Mouse (Mus musculus) liver, adult (tissue): ENCODE results near the gene Hist2h3c1.
"Not testable (repeated sequence)": the region's sequence is repeated elsewhere in the genome, so short reads cannot be mapped to it uniquely, and the experiment has no call there.

Experiments used
- GATA4 ChIP-seq: IDR thresholded peaks from 2 replicates; pipeline ENCODE4 v1.6.1; 2014; ENCODE audit warnings: mild to moderate bottlenecking, low read length; ENCODE audit not compliant: insufficient replicate concordance

Hist2h3c1 gene

GRCm38 (mm10) chr3:96246427-96246856, at the start of gene Hist2h3c1:
Gene Hist2h3c1 (plus strand): TSS chr3:96246685.
- TF ChIP-seq GATA4: not testable (repeated sequence)

DNA sequence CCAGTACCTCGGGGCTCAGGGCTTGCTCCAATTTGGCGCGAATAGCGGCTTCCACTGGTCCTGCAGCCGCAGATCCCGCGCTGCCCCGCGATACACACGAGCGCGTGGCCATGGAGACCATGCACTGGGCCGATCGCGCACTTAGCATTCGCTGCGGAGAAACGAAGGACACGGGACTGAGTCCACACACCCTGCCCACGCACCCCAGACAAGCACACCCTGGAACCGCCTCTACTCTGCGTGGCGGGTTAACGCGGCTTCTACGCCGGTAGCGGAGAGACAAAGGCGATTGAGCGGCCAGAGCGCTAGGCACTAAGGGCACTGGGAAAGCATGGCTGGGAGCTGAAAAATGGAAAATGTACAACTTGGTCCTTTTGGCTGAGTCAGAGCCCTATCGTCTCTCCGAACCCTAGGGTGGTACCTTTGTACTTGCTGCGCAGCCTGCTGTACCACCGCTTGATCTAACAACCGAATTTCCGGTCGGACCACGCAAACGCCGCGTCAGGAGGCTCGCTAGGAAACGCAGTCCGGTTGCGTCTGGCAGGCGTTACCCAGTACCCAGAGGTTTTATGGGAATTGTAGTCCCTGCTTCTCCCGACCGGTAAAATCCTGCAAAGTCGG, 49.2 kb upstream of the Hist2h3c1 start:
- no peak; the same call in 1 of the 2 replicates for TF ChIP-seq GATA4

DNA sequence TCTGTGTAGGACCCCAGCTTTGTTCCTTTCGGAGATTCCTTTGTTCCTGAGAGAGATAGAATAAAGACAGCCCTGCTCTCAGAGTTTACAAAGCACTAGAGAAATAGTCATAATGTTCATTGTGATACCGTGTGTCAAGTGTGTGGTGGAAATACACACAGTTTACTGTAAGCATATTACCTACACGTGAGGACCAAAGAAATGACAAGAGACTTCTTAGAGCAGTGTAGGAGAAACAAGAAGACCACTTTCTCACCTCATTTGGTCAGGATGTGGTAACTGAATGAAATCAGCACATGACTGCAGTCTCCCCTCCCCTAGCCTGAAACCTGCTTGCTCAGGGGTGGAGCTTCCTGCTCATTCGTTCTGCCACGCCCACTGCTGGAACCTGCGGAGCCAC, 48.3 kb upstream of the Hist2h3c1 start:
- no peak for TF ChIP-seq GATA4

- TF ChIP-seq GATA4: no peak
Observed at GRCm38 (mm10) chr3:96199731-96200130, 46.8 kb upstream of the Hist2h3c1 start.

DNA sequence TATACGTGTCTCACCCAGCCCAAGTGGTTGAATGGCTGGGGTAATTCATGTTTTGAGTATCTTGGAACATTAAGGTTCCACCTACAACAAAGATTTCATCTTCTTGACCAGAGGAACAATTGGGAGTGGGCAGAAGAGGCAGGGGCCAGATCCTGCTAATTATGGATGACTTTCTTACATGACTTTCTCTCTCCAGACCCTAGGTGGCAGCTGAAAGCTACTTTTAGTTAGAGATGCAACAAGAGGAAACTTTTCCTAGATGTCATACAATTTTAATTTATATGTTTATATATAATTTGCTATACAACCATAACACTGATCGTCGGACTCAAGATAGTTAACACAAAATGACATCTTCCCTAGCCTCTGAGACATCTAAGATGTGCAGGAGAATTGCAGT, 38.7 kb upstream of the Hist2h3c1 start:
- TF ChIP-seq GATA4: no peak

DNA sequence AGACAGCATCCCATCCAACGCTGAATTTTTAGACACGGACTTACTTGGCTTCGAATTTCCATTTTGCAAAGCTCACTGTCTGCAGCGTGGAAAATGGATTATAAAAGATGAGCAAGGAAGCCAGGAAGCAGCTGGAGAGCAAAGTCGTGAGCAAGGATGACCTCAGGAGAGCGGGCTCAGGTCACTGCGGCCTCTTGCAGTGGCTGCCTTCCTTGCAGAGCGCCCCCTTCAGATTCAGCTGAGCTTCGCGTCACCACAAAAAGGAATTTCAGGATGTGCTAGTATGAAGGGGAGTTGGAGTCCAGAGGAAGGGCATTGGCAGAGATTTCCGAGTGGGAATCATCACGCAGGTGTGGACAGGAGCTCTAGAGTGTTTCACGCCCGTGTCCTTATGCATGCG, 37.2 kb upstream of the Hist2h3c1 start:
- no peak for TF ChIP-seq GATA4

- TF ChIP-seq GATA4: no peak
Observed at GRCm38 (mm10) chr3:96219191-96219641, 27.3 kb upstream of the Hist2h3c1 start.

DNA sequence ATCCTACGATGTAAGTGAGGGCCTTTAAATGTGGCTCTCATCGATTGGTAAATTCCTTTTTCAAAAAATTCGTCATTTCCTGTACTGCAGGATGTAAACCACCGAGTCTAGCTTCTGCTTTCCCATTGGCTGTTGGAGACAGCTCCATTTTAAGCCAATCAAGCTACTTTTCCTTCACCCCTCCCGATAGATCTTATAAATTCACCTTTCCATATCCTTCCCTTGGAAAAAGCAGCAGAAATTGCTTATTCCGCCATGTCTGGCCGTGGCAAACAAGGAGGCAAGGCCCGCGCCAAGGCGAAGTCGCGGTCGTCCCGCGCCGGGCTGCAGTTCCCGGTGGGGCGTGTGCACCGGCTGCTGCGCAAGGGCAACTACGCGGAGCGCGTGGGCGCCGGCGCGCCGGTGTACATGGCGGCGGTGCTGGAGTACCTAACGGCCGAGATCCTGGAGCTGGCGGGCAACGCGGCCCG, 26.8 kb upstream of the Hist2h3c1 start, which contains the start of the genes Bola1 and Hist2h2ab:
TSS of gene Bola1 (minus strand) at position 49 of the 470 bp plus-strand sequence.
TSS of gene Hist2h2ab (plus strand) at position 205 of the 470 bp plus-strand sequence.
- TF ChIP-seq GATA4: no peak

GRCm38 (mm10) chr3:96220765-96221639, 25.5 kb upstream of the Hist2h3c1 start, which contains the start of the genes Hist2h2ac and Hist2h2be:
Gene Hist2h2ac (minus strand): TSS chr3:96220880.
Gene Hist2h2be (plus strand): TSS chr3:96221119.
- TF ChIP-seq GATA4: no peak

GRCm38 (mm10) chr3:96221640-96222038, 24.8 kb upstream of the Hist2h3c1 start:
- TF ChIP-seq GATA4: no peak

DNA sequence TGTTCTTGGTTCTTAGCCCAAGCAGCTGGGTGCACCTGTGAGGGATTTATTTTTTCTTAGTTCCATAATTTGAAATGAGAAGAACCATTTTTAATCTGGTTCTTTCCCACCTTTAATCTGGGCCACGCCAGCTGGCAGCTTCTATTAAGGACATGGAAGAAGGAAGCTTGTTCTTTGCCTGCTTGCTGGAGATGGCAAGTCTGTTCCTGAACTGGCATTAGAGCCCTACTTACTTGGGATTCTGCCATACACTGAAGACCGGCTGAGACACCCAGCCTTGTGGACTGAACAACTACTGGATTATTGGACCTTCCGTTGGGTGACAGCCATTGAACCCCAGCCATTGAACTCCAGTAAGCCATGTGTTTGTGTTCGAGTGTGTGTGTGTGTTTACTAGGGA, 23.7 kb upstream of the Hist2h3c1 start:
- TF ChIP-seq GATA4: no peak

- TF ChIP-seq GATA4: no peak
Observed at GRCm38 (mm10) chr3:96225421-96225820, 21.1 kb upstream of the Hist2h3c1 start.

GRCm38 (mm10) chr3:96226695-96227648, 19.5 kb upstream of the Hist2h3c1 start:
- TF ChIP-seq GATA4: no peak

DNA sequence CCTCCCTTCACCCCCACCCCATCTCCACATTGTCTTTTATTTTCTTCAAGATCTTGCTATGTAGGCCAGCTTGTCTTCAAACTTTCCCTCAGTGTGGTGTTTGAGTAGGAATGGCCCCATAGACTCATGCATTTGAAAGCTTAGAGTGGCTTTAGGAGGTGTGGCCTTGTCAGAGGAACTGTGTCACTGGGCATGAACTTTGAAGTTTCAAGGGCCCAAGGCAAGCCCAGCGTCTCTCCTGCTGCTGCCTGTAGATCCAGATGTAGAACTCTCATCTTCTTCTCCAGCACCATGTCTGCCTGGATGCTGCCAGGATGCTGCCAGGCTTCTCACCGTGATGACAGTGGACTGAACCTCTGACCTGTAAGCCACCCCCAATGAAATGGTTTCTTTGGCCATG, 17.7 kb upstream of the Hist2h3c1 start:
- no peak for TF ChIP-seq GATA4

- TF ChIP-seq GATA4: no peak
Observed at GRCm38 (mm10) chr3:96230404-96230803, 16.1 kb upstream of the Hist2h3c1 start.
